Mouse (Mus musculus) 3T3-L1 (cell line): ENCODE data around the gene Leng1.

Experiments
- DNase-seq: peaks from one replicate; pipeline ENCODE4 v3.0.0-alpha.2; 2015; ENCODE audit warnings: low read depth, low spot score

Gene Leng1

DNA sequence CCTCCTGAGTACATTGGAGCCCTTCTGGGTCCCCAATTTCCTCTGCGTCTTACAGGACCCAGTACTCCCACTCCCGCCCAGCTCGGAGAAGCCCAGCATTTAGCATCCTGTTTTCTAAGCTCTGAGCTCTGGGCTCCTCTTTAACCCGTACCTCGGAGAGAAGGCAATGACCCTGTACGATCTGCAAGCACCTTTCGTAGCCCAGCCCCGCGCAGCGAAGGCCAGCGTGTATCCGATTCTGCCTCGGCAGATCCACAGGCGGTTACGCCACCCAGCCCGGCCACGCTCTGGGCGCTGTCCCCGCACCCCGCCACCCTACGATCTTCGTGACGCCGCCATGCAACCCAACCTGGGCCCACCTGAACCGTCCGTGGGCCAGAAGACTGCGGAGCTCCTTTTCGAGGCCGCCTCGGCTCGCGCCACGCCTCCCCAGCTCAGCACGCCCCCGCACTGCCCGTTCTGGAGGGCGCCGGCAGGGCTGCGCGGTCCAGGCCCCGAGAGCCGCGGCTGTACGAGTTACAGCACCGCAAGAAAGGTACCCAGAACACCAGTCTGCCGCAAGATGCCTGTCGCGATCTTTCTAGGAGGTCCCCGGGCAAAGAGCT, 26.8 kb upstream of the Leng1 start, which contains the start of gene Tsen34:
Gene Tsen34, plus strand, starts transcription at position 482 of the 605 bp plus-strand sequence.
- peak; percentile 32 for DNase-seq

DNA sequence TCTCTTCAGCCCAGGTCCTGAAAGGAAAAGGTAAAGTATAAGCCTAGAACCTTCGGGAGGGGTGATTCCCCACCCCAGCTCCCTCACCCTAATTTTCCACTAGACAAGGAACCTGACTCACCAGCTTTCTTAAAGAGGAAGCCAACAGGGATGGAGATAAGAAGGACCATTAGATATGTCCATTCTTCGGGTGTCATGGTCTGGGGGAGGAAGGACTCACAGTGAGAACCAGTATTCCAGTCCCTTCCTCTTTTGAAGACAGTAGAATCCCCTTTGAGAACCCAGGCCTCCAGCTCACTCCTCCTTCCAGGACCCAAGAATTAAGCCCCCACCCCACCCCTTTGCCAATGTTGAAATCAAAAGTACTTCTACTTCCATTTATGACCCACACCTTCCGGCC, 26.3 kb upstream of the Leng1 start:
- DNase-seq, result peak; percentile 6

- DNase-seq, result no peak
Measured at GRCm38 (mm10) chr7:3685400-3686187, 20.0 kb upstream of the Leng1 start.

- DNase-seq, result no peak
Measured at GRCm38 (mm10) chr7:3684698-3685097, 19.1 kb upstream of the Leng1 start.

DNA sequence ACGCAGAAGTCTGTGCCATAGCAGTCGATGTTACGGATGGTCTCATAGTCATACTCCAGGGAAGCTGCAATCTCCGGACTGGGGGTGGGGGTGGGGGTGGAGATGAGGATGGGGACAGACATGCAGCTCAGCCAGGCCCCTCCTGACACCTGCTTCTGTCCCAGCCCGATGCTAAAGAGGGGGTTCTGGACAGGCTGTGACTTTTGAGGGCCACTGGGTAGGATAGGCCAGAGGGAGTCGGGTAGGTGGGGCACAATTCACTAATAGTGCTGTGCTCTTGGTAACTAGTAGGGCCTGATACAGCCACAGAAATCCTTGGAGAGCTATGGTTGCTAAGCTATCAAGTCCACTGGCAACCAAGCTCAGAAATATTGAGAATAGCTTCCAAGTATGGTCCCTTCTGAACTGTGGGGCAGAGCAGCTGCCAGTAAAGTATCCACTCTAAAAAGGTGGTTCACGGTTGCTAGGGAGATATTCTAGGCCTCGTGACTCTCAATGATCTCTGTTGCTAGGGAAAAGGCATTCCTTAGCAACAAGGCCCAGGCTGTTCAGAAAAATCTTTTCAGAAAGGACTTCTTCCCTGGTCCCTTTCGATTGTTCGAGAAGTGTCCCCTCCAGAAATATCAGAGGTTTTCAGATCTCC, 18.4 kb upstream of the Leng1 start:
- no peak for DNase-seq

DNA sequence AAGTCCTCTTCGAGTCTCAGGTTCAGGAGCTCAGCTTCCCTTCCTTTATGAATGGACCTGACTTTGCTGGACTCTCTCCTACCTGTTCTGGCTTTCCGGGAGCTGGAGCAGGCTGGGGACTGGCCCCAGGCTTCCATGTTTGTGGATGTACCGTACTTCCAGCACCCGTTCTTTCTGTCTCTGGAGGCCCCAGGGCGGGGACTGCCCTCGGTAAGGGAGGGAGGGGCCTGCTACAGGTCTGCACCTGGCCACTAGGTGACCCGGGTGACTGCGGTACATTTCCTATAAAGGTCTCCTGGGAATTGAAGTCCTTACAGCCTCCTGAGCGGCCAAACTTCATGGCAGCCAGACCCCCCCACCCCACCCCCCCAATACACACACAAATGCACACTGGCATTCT, 11.7 kb upstream of the Leng1 start, which contains the start of gene Tmc4:
Gene Tmc4, minus strand, starts transcription at position 212 of the 400 bp plus-strand sequence.
- DNase-seq, result no peak

DNA sequence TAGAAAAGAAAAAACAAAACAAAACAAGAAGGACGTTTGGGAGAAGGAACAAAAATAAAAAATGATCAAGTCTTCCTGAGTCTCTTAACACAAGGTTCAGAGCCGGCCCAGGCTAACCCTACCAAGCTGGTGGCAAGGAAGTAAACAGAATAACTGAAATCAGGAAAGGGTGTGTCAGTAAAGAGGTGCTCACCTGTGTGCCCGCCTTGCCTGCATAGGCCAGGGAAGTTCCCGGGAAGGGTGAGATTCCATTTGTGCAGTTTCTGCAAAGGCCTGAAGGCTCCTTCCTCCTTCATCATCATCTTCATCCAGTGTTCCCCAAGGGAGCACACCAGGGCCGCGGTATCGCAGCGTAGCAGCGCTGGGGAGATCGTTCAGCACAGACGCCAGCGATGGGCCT, 10.7 kb upstream of the Leng1 start:
- DNase-seq, result no peak

DNA sequence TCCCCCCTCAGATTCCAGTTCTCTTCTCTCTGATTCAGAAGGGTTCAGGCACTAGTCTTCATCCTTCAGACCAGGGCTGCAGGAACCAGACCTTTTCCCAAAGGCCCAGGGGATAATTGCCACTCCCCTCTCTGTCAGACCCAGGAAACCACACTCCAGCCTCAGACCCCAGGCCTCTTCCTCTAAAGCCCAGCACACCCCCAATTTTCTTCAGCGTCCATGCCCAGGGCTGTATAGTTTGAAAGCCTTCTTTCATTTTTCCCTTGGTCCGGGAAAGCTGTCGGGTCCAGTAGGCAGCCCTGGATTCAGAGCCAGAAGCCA, 9.5 kb upstream of the Leng1 start:
- DNase-seq, result no peak

- DNase-seq, result peak; percentile 83
Measured at GRCm38 (mm10) chr7:3674507-3675227, 9.0 kb upstream of the Leng1 start.

- DNase-seq, result peak; percentile 55
Measured at GRCm38 (mm10) chr7:3666921-3667391, 1.3 kb upstream of the Leng1 start.

DNA sequence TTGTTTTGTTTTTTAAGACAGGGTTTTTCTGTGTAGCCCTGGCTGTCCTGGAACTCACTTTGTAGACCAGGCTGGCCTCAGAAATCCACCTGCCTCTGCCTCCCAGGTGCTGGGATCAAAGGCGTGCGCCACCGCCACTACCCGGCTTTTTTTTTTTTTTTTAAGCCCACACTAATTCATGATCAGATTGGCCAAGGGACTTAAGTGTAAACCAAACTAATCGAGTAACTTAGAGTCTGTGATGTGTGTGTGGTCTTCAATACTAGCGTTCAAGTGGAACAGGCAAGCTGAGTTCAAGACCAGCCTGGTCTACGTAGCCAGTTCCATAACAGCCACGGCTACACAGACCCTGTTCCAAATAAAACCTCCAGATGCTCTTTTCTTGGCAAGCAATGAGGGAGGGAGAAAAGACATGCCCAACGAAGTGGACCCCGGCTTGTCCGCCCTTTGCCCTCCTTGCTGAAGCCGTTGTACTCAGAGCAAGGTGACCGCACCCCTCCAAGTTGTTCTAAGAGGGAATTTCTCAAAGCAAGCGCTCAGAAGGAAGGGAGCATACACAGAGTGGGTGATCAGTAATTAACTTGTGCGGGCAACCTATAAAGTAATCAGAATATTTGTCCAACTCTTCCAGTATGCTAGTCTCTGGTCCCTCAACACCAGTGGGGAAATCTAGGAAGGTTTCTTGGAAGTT, 971 bp downstream of the Leng1 start:
- peak; percentile 38 for DNase-seq

GRCm38 (mm10) chr7:3658578-3658977, 7.1 kb downstream of the Leng1 start:
- no peak for DNase-seq

DNA sequence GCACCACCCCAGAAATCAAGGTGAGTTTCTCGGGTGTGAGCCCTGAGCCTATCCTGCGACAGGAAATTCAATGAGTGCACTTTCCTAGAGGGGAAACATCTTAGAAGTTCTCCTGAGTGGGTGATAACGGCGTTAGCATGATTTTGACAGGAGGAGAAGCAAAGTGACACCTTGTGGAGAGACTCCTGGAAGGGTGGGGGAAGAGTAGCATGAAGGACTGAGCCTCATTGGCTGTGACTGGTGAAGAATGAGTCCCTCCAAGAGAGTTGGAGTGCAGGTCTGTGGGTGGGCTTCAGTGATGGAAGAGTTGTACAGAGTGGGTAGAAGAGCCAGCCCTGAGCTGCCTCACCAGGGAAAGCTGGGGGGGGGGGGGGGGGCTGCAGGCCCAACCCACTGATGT, 8.7 kb downstream of the Leng1 start:
- no peak for DNase-seq

DNA sequence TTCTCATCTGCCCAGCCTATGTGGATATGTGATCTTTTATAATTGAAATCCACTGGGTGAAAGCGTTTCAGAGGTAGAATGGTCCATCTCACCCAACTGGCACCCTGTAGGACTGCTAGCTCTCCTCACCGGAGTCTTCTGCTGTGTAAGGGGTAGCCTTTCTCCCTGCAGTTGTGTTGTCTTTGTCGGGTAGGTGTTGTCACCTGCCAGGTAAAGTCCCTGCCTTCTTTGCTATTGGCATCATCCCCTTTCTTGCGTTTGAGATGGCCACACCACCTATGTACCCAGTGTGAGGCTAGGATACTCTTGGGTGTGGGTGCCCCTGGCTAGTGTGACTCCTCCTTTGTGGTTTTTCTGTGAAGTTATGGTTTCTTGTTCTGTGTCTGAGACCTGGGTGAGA, 19.0 kb downstream of the Leng1 start:
- DNase-seq, result no peak

DNA sequence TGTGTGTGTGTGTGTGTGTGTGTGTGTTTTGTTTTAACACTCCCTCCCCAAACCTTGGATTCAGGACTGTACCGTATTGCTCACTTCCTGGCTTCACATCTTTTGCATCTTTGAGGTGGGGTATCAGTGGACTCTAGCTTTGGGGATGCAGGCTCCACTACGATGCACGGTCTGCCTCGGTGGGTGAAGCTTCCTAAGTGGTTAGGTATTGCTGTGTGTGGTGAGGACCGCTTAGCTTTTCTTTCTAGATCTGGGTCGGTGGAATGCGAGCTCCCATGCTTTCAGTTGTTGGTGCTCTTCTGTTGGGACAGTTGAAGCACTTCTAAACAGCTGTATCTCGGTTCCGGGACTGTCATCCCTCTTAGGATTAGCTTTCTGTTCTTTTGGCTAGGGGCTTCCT, 19.5 kb downstream of the Leng1 start:
- DNase-seq, result peak; percentile 20

GRCm38 (mm10) chr7:3645488-3646025, 20.1 kb downstream of the Leng1 start:
- no peak for DNase-seq

DNA sequence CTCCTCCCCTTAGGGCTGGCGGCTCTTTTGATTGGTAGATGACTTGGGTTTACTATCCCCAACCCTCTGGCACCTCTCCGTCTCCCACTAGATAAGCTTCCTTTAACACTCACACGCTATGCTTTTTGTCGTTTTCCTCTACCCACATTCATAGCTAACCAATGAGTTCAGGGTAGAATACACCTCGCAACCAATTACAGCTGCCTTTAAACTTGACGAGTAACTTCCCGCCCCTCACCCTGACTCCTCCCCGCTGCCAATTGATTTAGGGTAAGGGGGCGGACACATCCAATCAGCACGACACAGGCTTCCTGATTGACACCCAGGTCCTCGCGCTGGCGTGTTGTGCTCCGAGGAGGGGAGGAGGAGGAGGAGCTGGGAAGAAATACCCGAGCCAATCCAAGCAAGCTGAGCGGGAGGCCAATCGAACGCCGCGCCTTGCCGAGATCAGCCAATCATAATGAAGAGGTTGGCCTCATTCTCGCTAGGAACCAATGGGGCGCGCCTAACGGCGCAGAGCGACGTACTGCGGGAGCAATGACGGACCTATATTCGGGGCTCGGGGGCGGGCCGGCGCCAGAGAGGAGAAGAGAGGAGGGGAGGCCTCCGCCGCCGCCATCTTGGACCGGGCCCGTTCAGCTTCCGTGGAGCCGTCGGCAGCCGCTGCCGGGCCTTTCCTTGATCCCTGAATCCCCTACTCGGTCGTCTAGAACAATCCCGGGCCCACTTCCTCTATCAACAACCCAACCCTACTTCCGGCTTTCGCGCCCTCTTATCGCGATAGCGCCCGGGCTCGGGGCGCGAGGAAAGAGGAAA, 20.8 kb downstream of the Leng1 start, which contains the start of gene Cnot3:
Gene Cnot3, plus strand, starts transcription at position 597 of the 816 bp plus-strand sequence.
- peak; percentile 99 for DNase-seq

- DNase-seq, result no peak
Measured at GRCm38 (mm10) chr7:3644348-3644671, 21.3 kb downstream of the Leng1 start.

DNA sequence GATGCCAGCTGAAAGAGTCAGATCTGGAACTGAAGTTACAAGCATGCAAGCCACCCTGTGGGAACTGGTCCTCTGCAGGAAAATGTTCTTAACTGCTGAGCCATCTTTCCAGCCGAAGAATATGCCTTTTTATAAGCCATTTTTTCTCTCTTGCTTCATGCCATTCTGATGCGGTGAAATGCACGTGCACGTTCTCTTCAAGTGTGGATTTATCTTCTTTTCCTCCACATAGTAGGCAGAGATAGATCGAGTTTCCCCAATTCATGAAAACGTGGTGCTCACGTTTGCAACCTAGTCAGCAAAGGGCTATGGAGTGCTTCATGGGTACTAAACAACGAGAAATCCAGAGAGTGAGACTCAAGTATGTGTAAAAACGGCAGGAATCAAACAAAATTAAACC, 21.8 kb downstream of the Leng1 start:
- no peak for DNase-seq

DNA sequence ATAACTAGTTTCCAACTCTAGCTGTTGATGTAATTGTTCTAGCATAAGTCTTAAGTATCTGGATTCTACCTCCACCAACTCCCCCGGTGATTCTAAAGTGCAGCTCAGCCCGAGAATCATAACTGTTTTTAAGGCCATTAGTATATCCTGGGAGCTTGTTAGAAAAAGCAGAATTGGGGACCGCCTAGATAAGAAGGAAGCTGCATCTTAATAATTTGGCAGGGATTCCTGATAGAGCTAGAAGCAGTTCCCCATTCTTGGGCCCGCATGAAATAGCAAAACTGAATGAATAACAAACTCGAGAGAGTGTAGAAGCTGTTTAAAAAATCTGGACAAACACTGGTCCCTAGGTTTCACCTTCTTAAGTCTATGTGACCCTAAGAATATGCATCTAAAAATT, 22.2 kb downstream of the Leng1 start:
- DNase-seq, result no peak
